Mouse (Mus musculus) hindbrain, embryonic 11.5 days (tissue): ENCODE results near the gene Gm10643. TPM values are rescaled to one million over a fixed set of nuclear protein-coding genes. Genes with fewer than 3 reads are reported as not detected.

ENCODE experiments used
- ATAC-seq: fragments of 200-750 bp; cut with Nextera tagmentation; 2 replicates; pipeline ENCODE4 v1.8.0; 2017; ENCODE audit warnings: mild to moderate bottlenecking, moderate TSS enrichment, moderate library complexity; ENCODE audit not compliant: low FRiP score
- DNase-seq: peaks from one replicate; pipeline ENCODE4 v3.0.0-alpha.2; 2015; ENCODE audit warnings: low spot score
- H3K27ac ChIP-seq: fragments of 300-500 bp; sonication (generic); 2 replicates; pipeline ENCODE4 v1.5.1; 2014; ENCODE audit warnings: mild to moderate bottlenecking, low read depth, low read length
- H3K27me3 ChIP-seq: fragments of 300-500 bp; sonication (generic); 2 replicates; pipeline ENCODE4 v1.6.1; 2014; ENCODE audit warnings: mild to moderate bottlenecking, low read length, moderate library complexity, mixed read lengths; ENCODE audit not compliant: control insufficient read depth, insufficient read depth
- H3K36me3 ChIP-seq: fragments of 300-500 bp; sonication (generic); 2 replicates; pipeline ENCODE4 v1.6.1; 2014; ENCODE audit warnings: mild to moderate bottlenecking, low read length, moderate library complexity, mixed read lengths; ENCODE audit not compliant: control insufficient read depth, insufficient read depth
- H3K4me1 ChIP-seq: fragments of 300-500 bp; sonication (generic); replicated peaks from 2 replicates; pipeline ENCODE4 v1.6.1; 2014; ENCODE audit warnings: low read length, mixed read lengths; ENCODE audit not compliant: control insufficient read depth, insufficient read depth
- H3K4me2 ChIP-seq: fragments of 300-500 bp; sonication (generic); replicated peaks from 2 replicates; pipeline ENCODE4 v1.6.1; 2014; ENCODE audit warnings: mild to moderate bottlenecking, low read depth, low read length
- H3K4me3 ChIP-seq: fragments of 300-500 bp; sonication (generic); 2 replicates; pipeline ENCODE4 v1.5.1; 2014; ENCODE audit warnings: low read depth, low read length
- H3K9ac ChIP-seq: fragments of 300-500 bp; sonication (generic); 2 replicates; pipeline ENCODE4 v1.6.1; 2014; ENCODE audit warnings: low read depth, low read length
- H3K9me3 ChIP-seq: fragments of 300-500 bp; sonication (generic); 2 replicates; pipeline ENCODE4 v1.6.1; 2016; ENCODE audit warnings: low read length; ENCODE audit not compliant: control insufficient read depth
- WGBS: fragments of 180-500 bp; shearing (Covaris S2); extraction: QIAGEN DNeasy Blood & Tissue Kit; methylation state at CpG from one replicate; pipeline ENCODE4 v1.1.7; 2014; 5-methylcytosine and 5-hydroxymethylcytosine counted together
- polyA plus RNA-seq: library from polyadenylated mRNA; unstranded; fragments of >200 nt; fragmentation: Nextera tagmentation; extraction: Ambion mirVana; gene quantifications from 2 replicates; pipeline ENCODE4 v1.2.1, GENCODE M21; 2014

Gm10643 gene
- polyA plus RNA-seq, 1 experiment from 2014 or later = 2.2 TPM

DNA sequence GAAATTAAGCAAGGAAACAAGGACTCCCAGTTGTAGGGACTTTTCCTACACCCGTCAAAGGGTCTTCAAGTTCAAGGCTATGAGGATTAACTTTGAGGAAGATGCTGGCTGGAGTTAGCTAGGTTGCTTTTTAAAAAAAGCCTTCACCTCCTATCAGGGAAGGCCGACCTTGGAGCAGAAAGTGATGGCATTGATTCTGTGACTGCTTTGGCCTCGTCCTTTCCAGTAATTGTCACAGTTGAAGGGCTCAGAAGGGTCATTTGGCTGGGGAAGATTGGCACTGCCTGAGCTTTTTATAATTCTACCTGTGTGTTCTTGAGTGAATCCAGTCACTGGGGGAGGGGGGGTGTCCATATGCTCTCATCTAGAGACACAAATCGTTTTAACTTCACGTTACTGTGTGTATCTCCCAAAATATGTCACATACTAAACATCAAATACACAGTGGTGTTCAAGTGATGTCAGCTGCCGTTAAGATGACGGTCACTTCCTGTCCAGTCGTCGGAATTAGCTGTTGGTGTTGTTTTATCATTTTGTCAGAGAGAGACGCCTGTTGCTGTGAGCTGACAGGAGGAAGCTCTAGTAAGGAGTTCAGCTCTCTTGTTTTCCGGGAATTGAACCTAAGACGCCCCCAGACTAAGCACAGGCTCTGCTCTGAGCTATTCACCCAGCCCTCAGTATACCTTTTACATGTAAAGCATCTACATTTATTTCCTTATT lies 3.5 kb upstream of the Gm10643 start:
- Histone ChIP-seq H3K9me3 (no peaks in the 10 kb centered on the region), H3K4me1 (peaks cover 13% of the 10 kb centered on the region; the same call in 1 of the 2 replicates), H3K36me3 (no peaks in the 10 kb centered on the region), H3K9ac (no peak overlapping the region), H3K4me3 (no peak overlapping the region), H3K4me2 (no peak overlapping the region), H3K27me3 (no peaks in the 10 kb centered on the region), H3K27ac (no peak overlapping the region)
- WGBS = 82% methylated on average over 12 of the region's 12 CpGs
- DNase-seq (no peak), ATAC-seq (no peak)

DNA sequence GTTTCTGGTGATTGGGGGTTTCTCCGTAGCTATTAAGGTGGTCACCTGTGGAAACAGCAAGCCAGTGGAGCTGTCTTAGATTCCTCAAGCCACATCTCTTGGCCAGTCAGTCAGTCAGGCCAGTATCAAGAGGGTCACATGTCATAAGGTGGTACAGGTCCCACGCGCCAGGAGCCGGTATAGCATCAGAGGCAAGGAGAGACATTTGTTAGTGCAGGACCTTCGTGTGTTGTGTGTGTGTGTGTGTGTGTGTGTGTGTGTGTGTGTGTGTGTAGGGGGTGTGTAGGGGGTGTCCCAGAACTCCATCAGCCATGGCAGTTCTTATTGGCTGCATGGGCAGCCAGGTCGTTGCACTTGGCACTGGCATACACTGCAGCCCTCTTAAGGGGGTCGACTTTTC lies 3.0 kb upstream of the Gm10643 start:
- Histone ChIP-seq H3K9ac (no peak overlapping the region), H3K4me1 (peaks cover 10% of the 10 kb centered on the region; the same call in 1 of the 2 replicates), H3K27ac (no peak overlapping the region), H3K36me3 (no peaks in the 10 kb centered on the region), H3K4me3 (0 out of 2 replicates have a peak overlapping the region, but pooled peaks have one; percentile 73), H3K27me3 (no peaks in the 10 kb centered on the region), H3K9me3 (no peaks in the 10 kb centered on the region), H3K4me2 (peak overlapping the region; percentile 38)
- ATAC-seq (no peak), DNase-seq (no peak)
- 85% methylated on average over 7 of the region's 7 CpGs for WGBS

DNA sequence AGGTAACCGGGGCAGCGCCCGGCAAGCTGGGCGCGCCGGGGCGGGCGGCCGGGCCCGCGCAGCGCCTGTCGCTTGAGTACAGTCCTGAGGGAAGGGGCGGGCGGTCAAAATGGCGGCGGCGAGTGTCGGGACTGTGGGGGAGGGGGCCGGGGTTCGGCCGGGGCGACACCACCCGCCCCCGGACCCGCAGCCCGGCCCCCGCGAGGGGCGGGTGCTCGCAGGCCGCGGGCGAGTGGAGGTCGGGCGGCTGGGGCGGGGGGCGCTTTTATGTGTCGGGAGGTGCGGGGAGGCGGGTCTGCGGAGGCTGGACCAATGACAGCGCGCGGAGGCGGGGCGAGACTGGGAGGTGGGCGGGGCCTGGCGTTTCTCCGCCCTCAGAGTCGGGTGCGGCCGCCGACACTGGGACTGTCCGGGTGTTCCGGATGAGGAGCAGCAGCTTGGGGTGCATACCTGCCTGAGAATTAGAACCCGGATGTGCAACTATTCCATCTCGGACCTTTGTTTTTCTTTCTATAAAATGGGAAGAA lies 2.2 kb upstream of the Gm10643 start:
- H3K4me3 ChIP-seq = peak overlapping the region; percentile 73
- peak overlapping the region; percentile 89 for H3K27ac ChIP-seq
- H3K4me1 ChIP-seq = peaks cover 10% of the 10 kb centered on the region; the same call in 1 of the 2 replicates
- DNase-seq (peak; percentile 94), ATAC-seq (peak; percentile 76)
- H3K4me2 ChIP-seq = peak overlapping the region; percentile 38
- under 1% methylated on average over 46 of the region's 58 CpGs for WGBS
- H3K36me3 ChIP-seq = no peaks in the 10 kb centered on the region
- no peaks in the 10 kb centered on the region for H3K27me3 ChIP-seq
- peak overlapping the region; percentile 83 for H3K9ac ChIP-seq
- no peaks in the 10 kb centered on the region for H3K9me3 ChIP-seq

DNA sequence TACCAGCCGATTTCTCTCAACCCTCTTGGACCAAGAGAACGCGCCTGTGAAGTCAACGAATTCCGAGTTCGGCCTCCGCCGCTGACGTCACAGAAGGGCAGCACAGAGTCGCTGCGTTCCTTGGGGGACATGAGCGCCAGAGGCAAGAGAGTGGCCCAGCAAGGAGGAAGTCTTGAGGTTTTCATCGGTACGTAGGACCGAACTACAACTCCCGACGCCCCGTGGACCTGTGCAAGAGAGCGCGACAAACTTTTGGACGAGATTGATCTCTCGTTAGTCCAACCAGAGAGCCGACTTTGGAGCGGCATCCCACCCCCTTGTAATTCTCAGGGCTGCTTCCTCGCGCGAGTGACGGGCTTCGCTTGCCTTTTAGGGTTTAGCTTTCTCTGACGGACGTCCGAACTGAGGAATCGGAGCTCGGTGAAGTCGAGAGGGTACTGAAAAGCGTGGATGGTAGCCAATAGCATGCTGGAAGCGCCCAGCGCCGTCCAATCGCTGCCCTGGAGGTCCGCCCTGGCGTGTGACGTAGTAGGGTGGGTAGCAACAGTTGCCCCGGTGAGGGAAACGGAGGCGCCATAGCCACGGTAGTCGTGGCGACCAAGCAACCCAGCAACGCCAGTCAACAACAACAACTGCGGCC lies 1.5 kb upstream of the Gm10643 start, which contains the start of gene Rfx1:
Gene Rfx1 (plus strand): TSS at position 544 of the 640 bp plus-strand sequence.
- Histone ChIP-seq H3K4me3 (peak within 1 kb of the TSS; percentile 73), H3K36me3 (no peaks in the 10 kb centered on the region), H3K27me3 (no peaks in the 10 kb centered on the region), H3K9ac (peak within 1 kb of the TSS; percentile 83), H3K4me1 (peaks cover 10% of the 10 kb centered on the region; the same call in 1 of the 2 replicates), H3K27ac (peak within 1 kb of the TSS; percentile 89), H3K4me2 (peak within 1 kb of the TSS; percentile 62), H3K9me3 (no peaks in the 10 kb centered on the region)
- DNase-seq (peak; percentile 98), ATAC-seq (peak; percentile 98)
- under 1% methylated on average over 51 of the region's 51 CpGs for WGBS

DNA sequence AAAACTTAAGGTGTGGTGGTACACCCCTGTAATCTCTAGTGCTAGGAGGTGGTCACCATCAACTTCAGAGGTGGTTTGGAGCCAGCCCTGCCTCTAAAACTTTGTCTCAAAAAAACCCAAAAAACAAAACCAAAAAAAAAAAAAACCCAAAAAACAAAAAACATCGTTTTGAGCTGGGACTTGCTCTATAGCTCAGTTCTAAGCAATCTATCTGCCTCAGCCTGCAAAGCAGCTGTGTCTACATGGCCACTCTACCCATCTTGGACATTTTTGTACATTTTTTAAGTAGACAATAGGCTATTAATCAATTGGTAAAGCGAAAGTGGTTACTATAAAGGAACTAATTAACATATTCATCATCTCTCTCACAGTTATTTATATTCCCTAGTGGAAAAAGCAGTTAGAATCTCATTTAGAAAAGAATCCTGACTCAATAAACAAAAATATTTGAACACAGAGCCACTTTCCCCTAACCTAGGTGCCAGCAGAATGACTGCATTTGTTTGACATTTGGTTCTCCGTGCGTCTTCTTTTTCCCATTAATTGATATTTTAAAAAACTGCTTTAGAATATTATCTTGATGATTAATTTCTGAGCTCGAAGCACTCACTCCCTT lies 628 bp upstream of the Gm10643 start:
- peak overlapping the region; percentile 73 for H3K4me3 ChIP-seq
- H3K4me1 ChIP-seq = peaks cover 10% of the 10 kb centered on the region; the same call in 1 of the 2 replicates
- no peaks in the 10 kb centered on the region for H3K27me3 ChIP-seq
- no peaks in the 10 kb centered on the region for H3K9me3 ChIP-seq
- H3K36me3 ChIP-seq = no peaks in the 10 kb centered on the region
- peak overlapping the region; percentile 55 for H3K27ac ChIP-seq
- DNase-seq (no peak), ATAC-seq (no peak)
- peak overlapping the region; percentile 57; the same call in 1 of the 2 replicates for H3K9ac ChIP-seq
- 30% methylated on average over 5 of the region's 5 CpGs for WGBS
- peak overlapping the region; percentile 62 for H3K4me2 ChIP-seq

DNA sequence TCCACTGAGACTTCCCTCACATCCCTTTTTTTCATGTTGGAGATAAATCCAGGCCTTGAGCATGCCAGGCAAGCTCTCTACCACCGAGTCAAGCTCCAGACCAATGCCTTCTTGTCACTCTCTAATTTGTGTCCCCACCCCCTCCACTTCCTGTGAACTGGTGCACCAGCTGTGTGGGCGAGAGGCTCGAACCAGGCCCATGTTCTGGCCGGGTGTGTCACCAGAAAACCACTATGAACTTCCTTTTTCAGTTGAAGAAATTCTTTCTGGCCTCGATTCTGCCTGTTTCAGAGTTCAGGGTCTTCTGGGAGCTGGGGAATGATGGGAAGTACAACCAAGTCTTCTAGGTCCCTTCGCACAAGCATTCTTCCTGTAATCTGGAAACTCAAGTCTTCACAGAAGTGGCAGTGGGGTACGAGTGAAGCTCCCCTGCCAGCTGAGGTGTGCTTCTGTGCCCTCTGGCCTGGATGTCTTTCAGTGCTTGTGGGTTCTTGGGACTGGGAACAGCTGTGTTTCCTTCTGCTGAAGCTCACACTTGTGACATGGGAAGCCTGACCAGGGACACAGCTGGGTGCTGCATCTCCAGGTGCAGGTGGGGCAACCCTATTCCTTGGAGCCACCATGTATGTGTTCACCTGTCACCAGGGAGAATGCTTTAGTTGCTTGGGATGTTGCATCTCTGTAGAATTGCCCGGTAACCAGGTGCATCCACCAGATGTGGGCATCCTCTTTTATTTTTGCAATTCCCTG lies 901 bp downstream of the Gm10643 start:
- Histone ChIP-seq H3K4me2 (no peak overlapping the region), H3K9me3 (no peaks in the 10 kb centered on the region), H3K27ac (no peak overlapping the region), H3K9ac (no peak overlapping the region), H3K36me3 (no peaks in the 10 kb centered on the region), H3K4me3 (no peak overlapping the region), H3K4me1 (peaks cover 4% of the 10 kb centered on the region; the same call in 1 of the 2 replicates), H3K27me3 (no peaks in the 10 kb centered on the region)
- ATAC-seq = no peak
- 82% methylated on average over 8 of the region's 8 CpGs for WGBS
- DNase-seq = no peak

DNA sequence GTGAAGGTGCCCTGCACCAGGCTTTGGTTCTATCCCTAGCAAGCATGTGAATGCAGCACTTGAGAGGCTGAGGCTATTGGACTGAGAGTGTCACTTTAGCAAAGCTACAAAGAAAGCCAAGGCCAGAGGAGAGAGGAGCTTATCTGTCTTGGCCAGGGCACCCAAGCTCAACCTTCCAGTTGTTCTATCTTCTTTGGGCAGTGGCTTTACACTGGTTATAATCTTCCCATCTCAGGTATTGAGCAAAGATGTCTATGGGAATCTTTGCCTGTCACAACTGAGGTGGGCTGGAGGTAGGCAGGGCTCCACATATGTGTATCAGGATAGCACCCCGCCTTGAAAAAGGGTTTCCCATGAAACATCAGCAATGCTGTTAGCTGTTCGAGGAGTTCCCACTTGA lies 4.7 kb downstream of the Gm10643 start:
- Histone ChIP-seq H3K4me3 (no peak overlapping the region), H3K4me2 (no peak overlapping the region), H3K4me1 (no peaks in the 10 kb centered on the region), H3K9ac (no peak overlapping the region), H3K36me3 (no peaks in the 10 kb centered on the region), H3K27ac (no peak overlapping the region), H3K27me3 (no peaks in the 10 kb centered on the region), H3K9me3 (no peaks in the 10 kb centered on the region)
- DNase-seq (no peak), ATAC-seq (no peak)
- 90% methylated on average over 2 of the region's 2 CpGs for WGBS

DNA sequence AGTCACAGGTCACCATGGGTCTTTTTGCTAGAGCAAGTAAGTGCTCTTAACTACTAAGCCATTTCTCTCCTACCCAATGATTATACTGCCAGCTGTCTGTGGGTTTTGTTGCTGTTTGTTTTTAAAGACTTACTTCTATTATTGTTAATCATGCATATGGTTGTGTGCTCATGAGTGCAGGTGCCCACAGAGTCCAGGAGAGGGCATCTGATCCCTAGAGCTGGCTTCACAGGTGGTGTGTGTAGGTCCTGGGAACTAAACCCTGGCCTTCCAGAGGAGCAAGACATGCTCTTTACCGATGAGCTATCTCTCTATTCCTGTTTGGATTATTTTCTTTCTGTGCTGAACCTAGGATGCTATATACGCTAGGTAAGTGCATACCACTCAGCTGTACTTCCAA lies 5.7 kb downstream of the Gm10643 start:
- Histone ChIP-seq H3K9ac (no peak overlapping the region), H3K9me3 (no peaks in the 10 kb centered on the region), H3K4me1 (no peaks in the 10 kb centered on the region), H3K4me3 (no peak overlapping the region), H3K4me2 (no peak overlapping the region), H3K36me3 (no peaks in the 10 kb centered on the region), H3K27ac (no peak overlapping the region), H3K27me3 (no peaks in the 10 kb centered on the region)
- ATAC-seq (no peak), DNase-seq (no peak)
- 98% methylated on average over 2 of the region's 2 CpGs for WGBS
